7 mouse cellular contexts compared by ENCODE assay signal in genomic region chrX:56597887-56598640, GRCm38 (mm10). TPM values are rescaled to one million over a fixed set of nuclear protein-coding genes. Genes with fewer than 3 reads are reported as not detected.
DNase-seq lines count a peak whose midpoint lies in the region; ATAC-seq lines count a peak whose summit lies in the region.

Gene Mmgt1, minus strand, starts transcription at chrX:56598069.

- intact Hi-C loops in left cerebral cortex, postnatal 36 days (cut with DNase I) = loop anchor here (10.0 kb wide), 1 partner anchor 143 kb away; the partner anchor contains the start of gene Ints6l

- peak; percentile 95 for DNase-seq in adrenal gland, adult 8-10 months
- DNase-seq in embryo, embryonic 9.5 days (ENCODE audit: extremely low spot score) = peak; percentile 87
- DNase-seq in gastrocnemius, postnatal 4 days (ENCODE audit: low spot score in 2 of 2) = peak; percentile 83 to 89
- peak; percentile 90 to 92 for DNase-seq in left cerebral cortex, postnatal 36 days (ENCODE audit: low spot score in 2 of 2)
- DNase-seq in midbrain, embryonic 11.5 days (ENCODE audit: low spot score, missing footprints) = peak; percentile 98
- peak; percentile 96 for DNase-seq in skeletal muscle tissue, adult 2 months (ENCODE audit: low read depth, low spot score)

- peak within 1 kb of the TSS; percentile 48 for H3K4me2 ChIP-seq in intestine, embryonic 16.5 days (ENCODE audit: low read depth, low read length)
- peak within 1 kb of the TSS; percentile 47 for H3K4me2 ChIP-seq in midbrain, embryonic 11.5 days

- H3K9me3 ChIP-seq in intestine, embryonic 16.5 days (ENCODE audit: control insufficient read depth, low read length) = no peaks in the 10 kb centered on the region
- H3K9me3 ChIP-seq in midbrain, embryonic 11.5 days (ENCODE audit: control insufficient read depth, low read length) = no peaks in the 10 kb centered on the region

- peak within 1 kb of the TSS; percentile 41 for H3K27ac ChIP-seq in intestine, embryonic 16.5 days (ENCODE audit: low read length)
- H3K27ac ChIP-seq in midbrain, embryonic 11.5 days (ENCODE audit: low read depth, low read length) = peak within 1 kb of the TSS; percentile 25; the same call in 1 of the 2 replicates

- H3K9ac ChIP-seq in intestine, embryonic 16.5 days (ENCODE audit: low read depth, low read length) = peak within 1 kb of the TSS; percentile 85
- peak within 1 kb of the TSS; percentile 78 for H3K9ac ChIP-seq in midbrain, embryonic 11.5 days (ENCODE audit: low read length)

- peak within 1 kb of the TSS; percentile 67 for H3K4me3 ChIP-seq in intestine, embryonic 16.5 days (ENCODE audit: low read length)
- peak within 1 kb of the TSS; percentile 63 for H3K4me3 ChIP-seq in midbrain, embryonic 11.5 days (ENCODE audit: low read depth, low read length)

- no peaks in the 10 kb centered on the region for H3K27me3 ChIP-seq in intestine, embryonic 16.5 days (replicated peaks; ENCODE audit: control insufficient read depth, insufficient read depth, low read length)
- no peaks in the 10 kb centered on the region for H3K27me3 ChIP-seq in midbrain, embryonic 11.5 days (ENCODE audit: control insufficient read depth, insufficient read depth, low read length)

- 0 out of 2 replicates have a peak, but pooled peaks cover 3% of the 10 kb centered on the region for H3K4me1 ChIP-seq in intestine, embryonic 16.5 days (ENCODE audit: control insufficient read depth, insufficient read depth, low read length)
- peaks cover 3% of the 10 kb centered on the region; the same call in 1 of the 2 replicates for H3K4me1 ChIP-seq in midbrain, embryonic 11.5 days (ENCODE audit: control insufficient read depth, insufficient read depth, low read length)

- WGBS in intestine, embryonic 16.5 days = 16% methylated on average over 43 of the region's 44 CpGs
- 7% methylated on average over 42 of the region's 44 CpGs for WGBS in midbrain, embryonic 11.5 days

- no peaks in the 10 kb centered on the region for H3K36me3 ChIP-seq in intestine, embryonic 16.5 days (ENCODE audit: control insufficient read depth, insufficient read depth, low read length)
- no peaks in the 10 kb centered on the region for H3K36me3 ChIP-seq in midbrain, embryonic 11.5 days (ENCODE audit: control insufficient read depth, insufficient read depth, low read length)

- peak; percentile 99 for ATAC-seq in intestine, embryonic 16.5 days
- peak; percentile 99 for ATAC-seq in midbrain, embryonic 11.5 days (ENCODE audit: low FRiP score)

RNA-seq across cellular contexts. Expression of gene Mmgt1, which starts in this region (rescaled TPM):
- total RNA-seq in adrenal gland, adult 8-10 months (2022) = 10 to 100 TPM; 24.8 to 31.3 (median 27.9) TPM
- total RNA-seq in gastrocnemius, postnatal 4 days (2021) = 10 to 100 TPM; 15.5 to 16.4 TPM
- polyA plus RNA-seq in intestine, embryonic 16.5 days (2015; fragmentation: Nextera tagmentation; extraction: Ambion mirVana) = 20.4 and 20.6 TPM in 2 replicates
- total RNA-seq in left cerebral cortex, postnatal 36 days (2021) = 10 to 100 TPM; 26.0 to 26.8 TPM
- polyA plus RNA-seq in midbrain, embryonic 11.5 days (2014; fragmentation: Nextera tagmentation; extraction: Ambion mirVana) = 50.9 and 51.6 TPM in 2 replicates

Comparison
In these comparisons a context has a peak if more than half of its experiments do, and no peak if none do; other contexts are left out.
1. Peak in every context shown above with its lines: DNase-seq, ATAC-seq, H3K4me3 ChIP-seq and H3K27ac ChIP-seq.